10 mouse cellular contexts compared by ENCODE assay signal in genomic region chr16:8459098-8459497, GRCm38 (mm10). TPM values are rescaled to one million over a fixed set of nuclear protein-coding genes. Genes with fewer than 3 reads are reported as not detected.
DNase-seq lines count a peak whose midpoint lies in the region; ATAC-seq and TF ChIP-seq lines count a peak whose summit lies in the region.
"Had no signal": no experiment of that assay in that cellular context is flagged by ENCODE, and none has a peak within 500 bp of the region (broad histone marks: within the 10 kb centered on the region; RNA-seq: fewer than 3 reads in every experiment).

No protein-coding gene starts in this region.

- H3K9me3 ChIP-seq in hindbrain, embryonic 10.5 days, result no peaks in the 10 kb centered on the region
- no peaks in the 10 kb centered on the region for H3K9me3 ChIP-seq in hindbrain, embryonic 16.5 days (ENCODE audit: control insufficient read depth, low read length)
- H3K9me3 ChIP-seq in ES-Bruce4 (replicated peaks; ENCODE audit: control insufficient read depth, insufficient read depth, low read length, poor library complexity, severe bottlenecking), result no peaks in the 10 kb centered on the region
- no peaks in the 10 kb centered on the region for H3K9me3 ChIP-seq in stomach, postnatal 0 days (ENCODE audit: control insufficient read depth, low read length)
- H3K9me3 ChIP-seq: embryonic facial prominence, embryonic 13.5 days had no signal

- no peak for ATAC-seq in hindbrain, embryonic 16.5 days
- ATAC-seq in megakaryocyte-erythroid progenitor cell, adult 5-6 weeks (replicated peaks; ENCODE audit: low FRiP score, low TSS enrichment, poor library complexity, severe bottlenecking), result peak; percentile 97
- no peak for ATAC-seq in stomach, postnatal 0 days (ENCODE audit: low FRiP score, low TSS enrichment)

- H3K4me2 ChIP-seq in hindbrain, embryonic 16.5 days (ENCODE audit: low read length), result no peak overlapping the region
- H3K4me2 ChIP-seq in stomach, postnatal 0 days (replicated peaks; ENCODE audit: low read depth), result no peak overlapping the region
- H3K4me2 ChIP-seq: embryonic facial prominence, embryonic 13.5 days had no signal

- TF ChIP-seq EP300 in ES-Bruce4 (IDR thresholded peaks at IDR 0.05; ENCODE audit: insufficient read depth, low read depth, low read length), result no peak
- TF ChIP-seq EP300 in stomach, postnatal 0 days (optimal IDR thresholded peaks at IDR 0.05), result no peak

- no peak overlapping the region for H3K9ac ChIP-seq in hindbrain, embryonic 16.5 days (ENCODE audit: low read depth, low read length)
- H3K9ac ChIP-seq in ES-Bruce4 (ENCODE audit: low read depth, poor library complexity, severe bottlenecking), result no peak overlapping the region
- no peak overlapping the region for H3K9ac ChIP-seq in stomach, postnatal 0 days (ENCODE audit: low read length)
- H3K9ac ChIP-seq: embryonic facial prominence, embryonic 13.5 days had no signal

- TF ChIP-seq POLR2A in ES-Bruce4 (IDR thresholded peaks at IDR 0.05; ENCODE audit: insufficient read depth, low read length), result no peak

- DNase-seq in hindbrain, embryonic 10.5 days (ENCODE audit: low spot score), result peak; percentile 70
- DNase-seq in c-Kit-positive CD71-positive TER-119-positive erythroid progenitor cells, embryonic 14.5 days (ENCODE audit: low spot score), result peak; percentile 57
- DNase-seq in frontal cortex, postnatal 25 days (ENCODE audit: low spot score in 2 of 2), result peak; percentile 43 to 52
- DNase-seq in layer of hippocampus, adult 9-10 months (ENCODE audit: low spot score), result peak; percentile 31
- peak; percentile 77 for DNase-seq in stomach, postnatal 0 days (ENCODE audit: low spot score)

- H3K4me1 ChIP-seq in hindbrain, embryonic 10.5 days (replicated peaks), result 0 out of 2 replicates have a peak, but pooled peaks cover 7% of the 10 kb centered on the region
- no peaks in the 10 kb centered on the region for H3K4me1 ChIP-seq in hindbrain, embryonic 16.5 days (ENCODE audit: control insufficient read depth, insufficient read depth, low read depth, low read length)
- H3K4me1 ChIP-seq in ES-Bruce4 (ENCODE audit: control insufficient read depth, insufficient read depth, low read length), result no peaks in the 10 kb centered on the region
- H3K4me1 ChIP-seq in stomach, postnatal 0 days (replicated peaks; ENCODE audit: control insufficient read depth, insufficient read depth), result no peaks in the 10 kb centered on the region
- H3K4me1 ChIP-seq: embryonic facial prominence, embryonic 13.5 days had no signal

- H3K36me3 ChIP-seq in hindbrain, embryonic 10.5 days, result no peaks in the 10 kb centered on the region
- no peaks in the 10 kb centered on the region for H3K36me3 ChIP-seq in hindbrain, embryonic 16.5 days (ENCODE audit: control insufficient read depth, insufficient read depth, low read length)
- H3K36me3 ChIP-seq in ES-Bruce4 (ENCODE audit: control insufficient read depth, insufficient read depth, low read length, poor library complexity, severe bottlenecking), result no peaks in the 10 kb centered on the region
- H3K36me3 ChIP-seq in stomach, postnatal 0 days (ENCODE audit: control insufficient read depth, insufficient read depth, low read length), result no peaks in the 10 kb centered on the region
- H3K36me3 ChIP-seq: embryonic facial prominence, embryonic 13.5 days had no signal

- TF ChIP-seq CTCF in ES-Bruce4 (IDR thresholded peaks at IDR 0.05; ENCODE audit: low read depth, low read length), result peak; percentile 91
- peak; percentile 90 for TF ChIP-seq CTCF in stomach, postnatal 0 days (IDR thresholded peaks at IDR 0.05; ENCODE audit: low read depth)

- 42% methylated on average over 6 of the region's 6 CpGs for WGBS in hindbrain, embryonic 10.5 days
- 32% methylated on average over 6 of the region's 6 CpGs for WGBS in hindbrain, embryonic 16.5 days
- whole genome bisulfite sequencing in stomach, postnatal 0 days, result 31% methylated on average over 6 of the region's 6 CpGs

- H3K4me3 ChIP-seq in hindbrain, embryonic 10.5 days, result no peak overlapping the region
- H3K4me3 ChIP-seq in hindbrain, embryonic 16.5 days (ENCODE audit: low read length), result no peak overlapping the region
- H3K4me3 ChIP-seq in ES-Bruce4 (ENCODE audit: low read depth, low read length), result no peak overlapping the region
- no peak overlapping the region for H3K4me3 ChIP-seq in stomach, postnatal 0 days (ENCODE audit: low read depth, low read length)
- H3K4me3 ChIP-seq: embryonic facial prominence, embryonic 13.5 days had no signal

- H3K27ac ChIP-seq in hindbrain, embryonic 10.5 days, result no peak overlapping the region
- no peak overlapping the region for H3K27ac ChIP-seq in hindbrain, embryonic 16.5 days (ENCODE audit: low read depth, low read length)
- no peak overlapping the region for H3K27ac ChIP-seq in ES-Bruce4 (ENCODE audit: insufficient read depth, low read length)
- no peak overlapping the region for H3K27ac ChIP-seq in stomach, postnatal 0 days (replicated peaks)
- H3K27ac ChIP-seq: embryonic facial prominence, embryonic 13.5 days; macrophage had no signal

- peaks cover 4% of the 10 kb centered on the region; the same call in 1 of the 2 replicates for H3K27me3 ChIP-seq in hindbrain, embryonic 10.5 days (ENCODE audit: insufficient read depth, poor library complexity, severe bottlenecking)
- no peaks in the 10 kb centered on the region for H3K27me3 ChIP-seq in hindbrain, embryonic 16.5 days (replicated peaks; ENCODE audit: control insufficient read depth, insufficient read depth, low read length)
- no peaks in the 10 kb centered on the region for H3K27me3 ChIP-seq in ES-Bruce4 (ENCODE audit: control insufficient read depth, insufficient read depth, low read length, poor library complexity, severe bottlenecking)
- no peaks in the 10 kb centered on the region for H3K27me3 ChIP-seq in stomach, postnatal 0 days (ENCODE audit: control insufficient read depth, insufficient read depth, low read length)
- H3K27me3 ChIP-seq: embryonic facial prominence, embryonic 13.5 days had no signal

RNA-seq across cellular contexts. Expression of gene Mettl22, which starts 11.5 kb away (rescaled TPM):
- polyA plus RNA-seq in hindbrain, embryonic 10.5 days (2016; fragmentation: Nextera tagmentation; extraction: Ambion mirVana), result 24.0 and 26.0 TPM in 2 replicates
- 53.7 and 58.4 TPM in 2 replicates for polyA plus RNA-seq in hindbrain, embryonic 16.5 days (2015; fragmentation: Nextera tagmentation; extraction: Ambion mirVana)
- polyA plus RNA-seq in ES-Bruce4 (2011; ENCODE audit: insufficient read depth, insufficient read length, low read depth, missing spikeins), result 12.4 and 17.2 TPM in 2 replicates
- 27.1 and 47.9 TPM in 2 replicates for total RNA-seq in megakaryocyte-erythroid progenitor cell, adult 5-6 weeks (2014; fragmentation: Nextera tagmentation)
- total RNA-seq in megakaryocyte-erythroid progenitor cell, adult 5-6 weeks (2017), result 17.1 and 31.8 TPM in 2 replicates
- 9.3 and 12.1 TPM in 2 replicates for polyA plus RNA-seq in stomach, postnatal 0 days (2015; fragmentation: Nextera tagmentation; extraction: Ambion mirVana)

RNA-seq across cellular contexts. Expression of gene Tmem114, which starts 34.2 kb away (rescaled TPM):
- polyA plus RNA-seq in hindbrain, embryonic 10.5 days (2016; fragmentation: Nextera tagmentation; extraction: Ambion mirVana), result 0.19 TPM in 1 of 2 replicates, not detected in the other
- polyA plus RNA-seq in hindbrain, embryonic 16.5 days (2015; fragmentation: Nextera tagmentation; extraction: Ambion mirVana), result 1.2 and 1.6 TPM in 2 replicates
- not detected in 2 replicates for polyA plus RNA-seq in ES-Bruce4 (2011; ENCODE audit: insufficient read depth, insufficient read length, low read depth, missing spikeins)
- total RNA-seq in megakaryocyte-erythroid progenitor cell, adult 5-6 weeks (2014; fragmentation: Nextera tagmentation), result not detected in 2 replicates
- total RNA-seq in megakaryocyte-erythroid progenitor cell, adult 5-6 weeks (2017), result not detected in 2 replicates
- polyA plus RNA-seq in stomach, postnatal 0 days (2015; fragmentation: Nextera tagmentation; extraction: Ambion mirVana), result 0.18 TPM in 1 of 2 replicates, not detected in the other
- polyA plus RNA-seq: embryonic facial prominence, embryonic 13.5 days; macrophage had no signal

RNA-seq across cellular contexts. Expression of gene Abat, which starts 54.1 kb away (rescaled TPM):
- polyA plus RNA-seq in hindbrain, embryonic 10.5 days (2016; fragmentation: Nextera tagmentation; extraction: Ambion mirVana), result 22.7 and 27.2 TPM in 2 replicates
- 95.2 and 106 TPM in 2 replicates for polyA plus RNA-seq in hindbrain, embryonic 16.5 days (2015; fragmentation: Nextera tagmentation; extraction: Ambion mirVana)
- 1.8 and 2.8 TPM in 2 replicates for polyA plus RNA-seq in ES-Bruce4 (2011; ENCODE audit: insufficient read depth, insufficient read length, low read depth, missing spikeins)
- total RNA-seq in megakaryocyte-erythroid progenitor cell, adult 5-6 weeks (2014; fragmentation: Nextera tagmentation), result not detected in 2 replicates
- total RNA-seq in megakaryocyte-erythroid progenitor cell, adult 5-6 weeks (2017), result 0.65 and 1.2 TPM in 2 replicates
- polyA plus RNA-seq in stomach, postnatal 0 days (2015; fragmentation: Nextera tagmentation; extraction: Ambion mirVana), result 4.1 and 4.2 TPM in 2 replicates
- polyA plus RNA-seq: macrophage had no signal
